Mouse (Mus musculus): ENCODE data around the gene Usp4.

The Usp4 gene

GRCm38 (mm10) chr9:108409535-108409934 lies 61.9 kb downstream of the Usp4 start:
- in situ Hi-C loops (cut with MboI; ENCODE audit: low sequenced_read_pairs), result no loop called here

- in situ Hi-C loops (cut with MboI; ENCODE audit: low sequenced_read_pairs), result no loop called here
Measured at GRCm38 (mm10) chr9:108411381-108411942, 63.8 kb downstream of the Usp4 start.

GRCm38 (mm10) chr9:108412221-108412620 lies 64.6 kb downstream of the Usp4 start:
- in situ Hi-C loops (cut with MboI; ENCODE audit: low sequenced_read_pairs), result no loop called here

- in situ Hi-C loops (cut with MboI; ENCODE audit: low sequenced_read_pairs), result no loop called here
Measured at GRCm38 (mm10) chr9:108428384-108428783, 80.7 kb downstream of the Usp4 start, which contains the start of gene Ccdc36. Gene Ccdc36, minus strand, starts transcription at chr9:108428484.

GRCm38 (mm10) chr9:108431431-108432067 lies 83.9 kb downstream of the Usp4 start:
- in situ Hi-C loops (cut with MboI; ENCODE audit: low sequenced_read_pairs), result no loop called here

- in situ Hi-C loops (cut with MboI; ENCODE audit: low sequenced_read_pairs), result no loop called here
Measured at GRCm38 (mm10) chr9:108436182-108436581, 88.5 kb downstream of the Usp4 start, which contains the start of gene BC048562. Gene BC048562, plus strand, starts transcription at chr9:108436482.

- in situ Hi-C loops (cut with MboI; ENCODE audit: low sequenced_read_pairs), result no loop called here
Measured at GRCm38 (mm10) chr9:108439176-108439575, 91.5 kb downstream of the Usp4 start.

GRCm38 (mm10) chr9:108440485-108440884 lies 92.8 kb downstream of the Usp4 start:
- in situ Hi-C loops (cut with MboI; ENCODE audit: low sequenced_read_pairs), result no loop called here

GRCm38 (mm10) chr9:108441236-108441919 lies 93.7 kb downstream of the Usp4 start:
- in situ Hi-C loops (cut with MboI; ENCODE audit: low sequenced_read_pairs), result no loop called here
